Mouse (Mus musculus): ENCODE results near the gene Chsy1.

DNA sequence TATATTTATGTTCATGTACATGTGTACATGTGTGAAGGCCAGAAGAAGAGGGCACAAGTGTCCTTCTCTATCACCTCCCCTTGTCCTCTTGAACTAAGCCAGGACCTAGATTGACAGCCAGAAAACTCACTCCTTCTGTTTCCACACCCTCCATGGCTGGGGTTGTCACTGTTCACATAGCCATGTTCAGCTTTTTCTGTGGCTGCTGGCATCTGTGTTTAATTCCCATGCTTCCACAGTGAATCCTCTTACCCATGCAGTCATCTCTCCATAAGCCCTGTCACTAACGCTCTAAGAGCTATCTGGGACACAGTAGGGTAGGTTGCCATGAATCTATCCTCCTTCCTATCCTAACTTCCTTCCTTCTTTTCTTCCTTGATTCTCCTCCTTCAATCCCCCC is 86.6 kb downstream of the Chsy1 start:
- TF ChIP-seq MAX (IDR thresholded peaks at IDR 0.05; ENCODE audit: low read depth) (no peak), POLR2A (IDR thresholded peaks at IDR 0.05; ENCODE audit: insufficient read length, low read depth) (no peak), SRF (IDR thresholded peaks at IDR 0.05; ENCODE audit: control insufficient read depth, insufficient read length, low read depth) (no peak), USF1 (IDR thresholded peaks at IDR 0.05; ENCODE audit: low read depth) (no peak), E2F4 (IDR thresholded peaks at IDR 0.05; ENCODE audit: insufficient read depth) (no peak), MYOG (IDR thresholded peaks at IDR 0.05; ENCODE audit: control insufficient read depth in 1 of 3, insufficient read depth in 1 of 3, insufficient read length in 2 of 3, low read depth in 2 of 3) (no peak), TCF12 (IDR thresholded peaks at IDR 0.05; ENCODE audit: insufficient read depth, poor library complexity, severe bottlenecking) (no peak), CEBPB (IDR thresholded peaks at IDR 0.05; ENCODE audit: insufficient read depth, poor library complexity, severe bottlenecking) (no peak), POLR2AphosphoS2 (IDR thresholded peaks at IDR 0.05; ENCODE audit: insufficient read length, low read depth) (no peak), REST (IDR thresholded peaks at IDR 0.05; ENCODE audit: insufficient read depth, insufficient read length) (no peak)

Measured in myocyte (in vitro differentiated cells).